Mouse (Mus musculus): ENCODE results near the gene Fbn1.
A peak's percentile ranks its signal among the peaks of the same experiment; 100 is the strongest.
"Not testable (repeated sequence)": the region's sequence is repeated elsewhere in the genome, so short reads cannot be mapped to it uniquely, and the experiment has no call there.

The Fbn1 gene

DNA sequence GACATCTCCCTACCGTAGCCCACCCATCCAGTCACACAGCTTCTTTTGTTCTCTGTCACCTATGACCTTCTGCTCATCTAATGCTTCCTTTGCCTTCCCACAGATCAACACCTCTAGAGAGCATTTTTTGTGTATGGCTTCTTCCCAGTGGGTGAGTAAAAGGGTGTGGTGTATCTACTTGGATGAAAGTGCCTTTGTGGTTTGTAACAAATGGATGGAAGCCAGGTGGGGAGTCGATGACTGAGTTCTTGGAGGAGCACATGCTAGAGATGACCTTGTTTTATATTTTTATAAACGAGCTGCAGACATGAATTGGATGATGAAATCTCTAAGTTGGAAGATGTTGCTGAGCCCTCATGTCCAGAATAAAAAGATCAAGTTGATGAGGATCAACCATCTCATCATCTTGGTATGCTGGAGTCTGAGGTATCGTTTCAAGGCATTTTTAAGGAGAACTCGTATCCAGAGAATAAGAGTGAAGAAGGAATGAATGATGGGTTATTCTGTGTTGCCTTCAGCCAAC, 213.8 kb downstream of the Fbn1 start:
- DNase-seq (ENCODE audit: low spot score in 2 of 2): no peak

DNA sequence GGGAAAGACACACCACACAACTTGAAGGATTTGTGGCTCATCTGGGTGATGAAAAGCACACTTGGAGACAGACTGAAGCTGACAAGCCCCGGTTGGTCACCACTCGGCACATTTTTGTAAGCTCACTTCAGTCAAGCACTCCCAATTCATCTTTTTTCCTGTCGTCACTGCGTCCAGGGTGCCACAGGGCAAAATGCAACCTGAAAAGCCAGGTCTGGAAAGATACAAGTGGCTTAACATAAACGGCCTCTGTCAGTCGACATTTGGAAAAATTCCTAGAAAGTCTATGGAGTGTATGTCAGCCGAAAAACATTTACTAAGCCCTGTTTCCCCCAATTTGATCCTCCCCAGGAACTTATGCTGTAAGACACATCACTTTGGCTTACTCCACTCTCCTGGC, 215.2 kb downstream of the Fbn1 start:
- DNase-seq (ENCODE audit: low spot score in 2 of 2): no peak

- no peak for DNase-seq (ENCODE audit: low spot score in 2 of 2)
Measured at GRCm38 (mm10) chr2:125291101-125291500, 216.7 kb downstream of the Fbn1 start.

- no peak for DNase-seq (ENCODE audit: low spot score in 2 of 2)
Measured at GRCm38 (mm10) chr2:125290197-125290965, 217.4 kb downstream of the Fbn1 start.

DNA sequence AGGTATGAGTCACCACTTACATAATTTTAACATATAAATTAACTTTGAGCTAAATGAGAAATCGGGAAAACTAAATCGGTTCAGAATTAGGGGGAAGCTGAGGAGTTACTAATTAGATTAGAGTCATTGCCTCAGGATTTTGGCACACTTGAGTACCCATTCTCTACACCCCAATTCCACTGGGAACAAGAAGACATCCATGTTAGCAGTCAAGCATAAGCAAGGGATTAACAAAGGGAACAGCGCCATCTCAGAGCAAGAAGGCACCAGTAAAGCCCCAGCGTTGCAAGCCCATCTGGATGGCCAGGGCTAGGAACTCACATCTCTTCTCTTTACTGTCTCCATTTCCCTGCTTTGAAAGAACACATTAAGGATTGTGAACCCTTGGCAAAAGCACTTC, 222.0 kb downstream of the Fbn1 start:
- no peak for DNase-seq (ENCODE audit: low spot score in 2 of 2)

GRCm38 (mm10) chr2:125282334-125283206, 225.2 kb downstream of the Fbn1 start:
- no peak for DNase-seq (ENCODE audit: low spot score in 2 of 2)

GRCm38 (mm10) chr2:125279995-125280394, 227.8 kb downstream of the Fbn1 start:
- DNase-seq (ENCODE audit: low spot score in 2 of 2): not testable (repeated sequence)

- DNase-seq (ENCODE audit: low spot score in 2 of 2): no peak
Measured at GRCm38 (mm10) chr2:125278474-125278873, 229.3 kb downstream of the Fbn1 start.

- no peak for DNase-seq (ENCODE audit: low spot score in 2 of 2)
Measured at GRCm38 (mm10) chr2:125276692-125277091, 231.1 kb downstream of the Fbn1 start.

GRCm38 (mm10) chr2:125275617-125276016, 232.2 kb downstream of the Fbn1 start:
- no peak for DNase-seq (ENCODE audit: low spot score in 2 of 2)

DNA sequence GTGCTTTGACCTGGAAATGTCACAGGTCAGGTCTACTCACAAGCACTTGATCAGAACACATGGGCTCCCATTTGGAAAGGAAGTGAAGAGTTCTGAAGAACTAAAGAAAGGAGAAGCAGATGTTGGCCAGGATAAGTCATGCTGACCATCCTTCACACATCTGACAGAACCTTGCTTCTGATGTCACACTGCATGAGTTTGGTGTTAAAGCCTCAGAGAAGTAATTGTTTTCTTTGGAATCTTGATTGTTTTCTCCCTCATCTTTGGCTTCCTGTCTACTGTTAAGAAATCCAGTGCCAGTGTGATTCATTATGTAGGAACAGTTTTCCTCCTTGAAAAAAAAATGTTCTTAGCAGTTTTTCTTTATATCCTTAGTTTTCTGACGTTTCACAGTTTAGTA, 238.9 kb downstream of the Fbn1 start:
- no peak for DNase-seq (ENCODE audit: low spot score in 2 of 2)

- DNase-seq (ENCODE audit: low spot score in 2 of 2): no peak
Measured at GRCm38 (mm10) chr2:125263753-125264152, 244.0 kb downstream of the Fbn1 start.

DNA sequence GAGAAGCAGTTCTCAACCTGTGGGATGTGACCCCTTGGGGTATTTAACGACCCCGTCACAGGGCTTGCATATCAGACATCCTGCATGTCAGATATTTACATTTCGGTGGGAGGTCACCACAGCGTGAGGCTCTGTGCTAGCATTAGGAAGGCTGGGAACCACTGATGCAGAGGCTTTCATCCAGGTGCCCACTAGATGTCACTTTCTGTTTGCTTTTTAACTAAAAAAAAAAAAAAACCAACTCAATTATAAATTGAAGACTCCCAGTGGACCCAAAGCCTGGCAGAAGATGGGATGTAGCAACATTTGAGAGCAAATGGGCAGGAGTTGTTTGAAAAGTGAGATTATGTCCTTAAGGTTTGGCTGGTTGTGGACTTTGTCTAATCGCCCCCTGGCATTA, 244.7 kb downstream of the Fbn1 start:
- DNase-seq (ENCODE audit: low spot score in 2 of 2): no peak

DNA sequence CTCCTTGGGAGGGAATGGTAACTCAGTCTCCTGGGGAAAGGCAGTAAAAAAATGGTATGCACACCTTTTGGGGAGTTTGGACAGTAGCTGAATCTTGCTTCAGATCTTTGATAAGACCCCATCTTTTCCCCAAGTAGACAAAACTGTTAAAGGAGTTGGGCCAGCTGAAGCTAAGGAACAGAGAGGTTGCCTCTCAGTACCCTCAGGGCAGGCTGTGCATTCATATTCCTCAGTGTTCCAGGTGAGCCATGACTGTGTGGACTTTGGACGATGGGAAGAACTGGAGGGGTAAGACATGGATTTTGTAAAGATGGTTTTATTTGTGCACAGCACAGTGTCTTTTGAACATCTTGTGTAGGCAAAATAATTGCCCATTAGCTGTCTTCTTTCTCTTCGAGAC, 247.5 kb downstream of the Fbn1 start:
- DNase-seq (ENCODE audit: low spot score in 2 of 2): no peak

DNA sequence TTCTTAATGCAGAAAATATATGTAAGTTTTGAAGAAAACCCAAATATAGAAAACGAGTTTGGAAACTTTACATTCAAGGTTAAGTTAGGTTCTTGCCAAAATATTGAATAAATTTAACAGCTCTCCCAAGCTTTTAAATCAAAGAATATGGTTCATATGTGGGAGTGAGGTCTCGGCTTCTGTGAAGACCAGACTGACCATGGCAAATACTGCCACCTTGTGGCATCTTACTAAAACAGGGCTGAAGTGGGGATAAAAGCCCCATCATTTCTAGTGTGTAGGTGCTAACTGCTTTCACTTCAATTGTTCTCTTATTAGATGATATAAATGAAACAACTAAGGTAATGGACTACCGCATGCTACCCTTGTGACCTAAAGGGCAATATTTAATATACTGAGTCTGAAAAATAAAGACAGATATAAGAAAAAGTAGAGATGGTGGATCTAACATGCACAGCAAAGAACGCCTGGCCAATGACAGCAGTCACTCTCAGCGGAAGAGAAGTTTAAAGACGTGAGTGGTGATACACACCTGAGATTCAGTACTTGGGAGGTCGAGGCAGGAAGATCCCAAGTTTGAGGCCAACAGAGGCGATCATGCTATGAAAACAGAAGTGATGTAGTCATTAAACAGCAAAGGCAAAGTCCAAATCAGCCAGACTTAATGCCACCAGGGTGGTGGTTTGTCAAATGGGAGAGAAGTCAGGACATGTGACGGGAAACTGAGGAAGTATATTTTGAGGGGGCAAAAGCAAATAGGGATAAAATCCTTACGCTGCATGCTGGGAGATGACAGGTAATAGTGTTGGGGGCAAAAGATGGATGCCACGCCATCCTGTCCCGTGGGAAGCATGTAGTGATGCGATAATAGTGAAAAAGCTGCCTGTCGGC, 248.3 kb downstream of the Fbn1 start:
- no peak for DNase-seq (ENCODE audit: low spot score in 2 of 2)

DNA sequence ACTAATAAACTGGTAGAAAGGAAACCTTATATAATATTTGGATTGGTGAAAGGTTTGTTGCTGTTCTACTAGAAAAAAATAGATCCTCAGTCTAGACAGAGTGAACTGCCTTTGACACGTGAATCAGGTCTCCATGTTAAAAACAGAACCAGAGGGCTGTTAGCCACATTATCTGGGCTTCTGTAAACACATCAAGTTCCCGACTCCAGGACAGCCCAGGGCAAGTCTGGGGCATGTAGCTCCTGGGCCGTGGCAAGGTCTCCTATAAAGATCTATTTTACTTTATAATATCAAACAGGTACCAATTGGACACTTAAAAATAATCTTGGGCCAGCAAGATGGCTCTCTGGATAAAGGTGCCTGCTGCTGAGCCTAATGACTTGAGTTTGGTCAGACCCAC, 251.9 kb downstream of the Fbn1 start:
- no peak for DNase-seq (ENCODE audit: low spot score in 2 of 2)

DNA sequence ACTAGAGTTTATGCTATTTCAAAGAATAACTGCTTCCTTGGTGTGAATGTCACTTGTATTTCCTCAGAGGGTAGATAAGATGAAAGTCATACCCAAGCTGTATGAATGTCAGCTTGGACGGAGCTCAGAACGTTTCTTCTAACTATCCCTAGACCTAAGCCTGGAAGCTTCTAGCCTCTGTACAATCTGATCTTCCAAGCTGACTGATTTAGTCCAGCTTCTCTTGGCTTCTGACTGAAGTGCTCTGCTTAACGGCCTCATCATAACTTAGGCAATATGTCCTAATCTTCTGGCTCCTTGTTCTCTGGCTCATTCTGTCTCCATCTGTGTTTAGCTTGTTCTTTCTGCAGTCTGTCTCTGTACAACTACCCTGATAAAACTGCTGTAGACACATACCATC, 253.2 kb downstream of the Fbn1 start:
- DNase-seq (ENCODE audit: low spot score in 2 of 2): no peak

DNA sequence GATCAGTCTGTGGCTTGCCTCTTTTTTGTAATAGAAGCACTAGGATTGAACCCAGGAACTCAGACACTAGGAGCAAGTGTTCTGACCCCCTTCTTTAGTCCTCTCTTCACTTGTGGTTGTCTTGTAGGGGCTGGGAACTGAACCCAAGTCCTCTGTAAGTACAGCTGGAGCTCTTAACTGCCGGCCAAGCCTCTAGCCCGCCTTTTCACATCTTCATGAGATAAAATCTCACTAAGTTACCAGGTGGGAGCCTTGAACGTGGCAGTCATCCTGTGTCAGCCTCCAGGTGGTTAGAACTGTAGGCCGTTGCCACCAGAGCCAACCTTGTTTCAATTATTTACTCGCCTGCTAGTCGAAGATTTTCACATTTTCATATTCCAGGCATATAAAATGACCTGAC, 254.1 kb downstream of the Fbn1 start:
- DNase-seq (ENCODE audit: low spot score in 2 of 2): no peak

DNA sequence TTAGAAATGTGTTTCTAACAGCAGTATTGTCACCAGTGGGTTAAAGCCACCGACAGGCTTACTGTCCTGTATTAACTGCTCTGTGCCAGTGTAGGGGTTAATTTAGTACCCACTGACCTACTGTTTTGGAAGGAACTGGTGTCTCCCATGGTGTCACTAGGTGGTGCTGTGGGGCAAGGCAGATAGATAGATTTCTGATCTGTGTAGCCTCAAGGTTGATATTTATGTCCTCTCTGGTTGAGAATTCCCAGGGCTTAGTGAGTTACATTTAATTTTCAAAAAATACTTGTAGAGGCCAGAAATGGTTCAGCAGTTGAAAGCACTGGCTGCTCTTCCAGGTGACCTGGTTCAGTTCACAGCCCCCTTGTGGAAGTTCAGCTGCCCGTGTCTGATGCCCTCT, 255.5 kb downstream of the Fbn1 start:
- peak in 1 of 2 experiments; percentile 30 for DNase-seq (ENCODE audit: low spot score in 2 of 2)

DNA sequence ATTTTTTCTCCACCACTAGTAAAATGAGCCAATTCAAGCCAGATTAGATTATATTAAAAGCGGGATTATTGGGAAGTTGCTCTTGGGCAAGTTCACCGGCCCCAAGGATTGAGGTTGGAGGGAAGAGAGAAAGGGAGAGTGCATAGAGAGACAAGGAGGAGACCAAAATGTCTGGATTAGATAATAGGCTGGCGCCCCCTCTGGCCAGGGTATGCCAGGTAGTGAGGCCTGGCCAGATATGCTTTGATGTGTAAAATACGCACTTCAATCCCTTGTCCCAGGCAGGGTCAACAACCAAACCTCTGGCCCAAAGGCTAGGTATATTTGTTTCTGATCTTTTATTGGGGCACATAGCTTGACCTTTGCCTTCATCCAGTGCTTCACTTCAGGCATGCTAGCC, 256.0 kb downstream of the Fbn1 start:
- no peak for DNase-seq (ENCODE audit: low spot score in 2 of 2)
